Mouse (Mus musculus) T-helper 2 cell (primary cell): Measurements from ENCODE around the gene Pttg1.

ENCODE experiments used
- in situ Hi-C: fragments of 300-600 bp; cut with MboI, MseI; formaldehyde crosslinking; loops from one replicate; pipeline ENCODE4 v1.15.1; 2025; ENCODE audit warnings: high pct_unique_total_duplicates

Gene Pttg1

GRCm38 (mm10) chr11:43410291-43410690 lies 15.8 kb downstream of the Pttg1 start:
- in situ Hi-C loops: no loop called here

GRCm38 (mm10) chr11:43408888-43409287 lies 17.2 kb downstream of the Pttg1 start:
- in situ Hi-C loops: no loop called here

- in situ Hi-C loops: no loop called here
Measured at GRCm38 (mm10) chr11:43404150-43404807, 21.8 kb downstream of the Pttg1 start.

- in situ Hi-C loops: no loop called here
Measured at GRCm38 (mm10) chr11:43400131-43400530, 25.9 kb downstream of the Pttg1 start.

GRCm38 (mm10) chr11:43399297-43399696 lies 26.8 kb downstream of the Pttg1 start:
- in situ Hi-C loops: no loop called here

GRCm38 (mm10) chr11:43396672-43397071 lies 29.4 kb downstream of the Pttg1 start:
- in situ Hi-C loops: no loop called here

GRCm38 (mm10) chr11:43396246-43396645 lies 29.8 kb downstream of the Pttg1 start:
- in situ Hi-C loops: no loop called here

GRCm38 (mm10) chr11:43395073-43395948 lies 30.7 kb downstream of the Pttg1 start:
- in situ Hi-C loops: no loop called here

- in situ Hi-C loops: no loop called here
Measured at GRCm38 (mm10) chr11:43393325-43393724, 32.7 kb downstream of the Pttg1 start.

- in situ Hi-C loops: no loop called here
Measured at GRCm38 (mm10) chr11:43392757-43393156, 33.3 kb downstream of the Pttg1 start.

GRCm38 (mm10) chr11:43389118-43389517 lies 36.9 kb downstream of the Pttg1 start:
- in situ Hi-C loops: no loop called here

GRCm38 (mm10) chr11:43388122-43389097 lies 37.6 kb downstream of the Pttg1 start:
- in situ Hi-C loops: no loop called here

- in situ Hi-C loops: no loop called here
Measured at GRCm38 (mm10) chr11:43387004-43387880, 38.8 kb downstream of the Pttg1 start.

GRCm38 (mm10) chr11:43385716-43386115 lies 40.3 kb downstream of the Pttg1 start:
- in situ Hi-C loops: no loop called here

- in situ Hi-C loops: no loop called here
Measured at GRCm38 (mm10) chr11:43385055-43385649, 40.9 kb downstream of the Pttg1 start.

GRCm38 (mm10) chr11:43383581-43383980 lies 42.5 kb downstream of the Pttg1 start:
- in situ Hi-C loops: no loop called here

- in situ Hi-C loops: no loop called here
Measured at GRCm38 (mm10) chr11:43380901-43381300, 45.1 kb downstream of the Pttg1 start.

- in situ Hi-C loops: loop anchor here (10.0 kb wide), 1 partner anchor 1125 kb away; no protein-coding TSS in a partner anchor
Measured at GRCm38 (mm10) chr11:43379911-43380485, 46.1 kb downstream of the Pttg1 start.

GRCm38 (mm10) chr11:43379488-43379887 lies 46.6 kb downstream of the Pttg1 start:
- in situ Hi-C loops: loop anchor here (10.0 kb wide), 1 partner anchor 1125 kb away; no protein-coding TSS in a partner anchor
